Mouse (Mus musculus) C2C12 (cell line): ENCODE results near the gene Chd6. TPM values are rescaled to one million over a fixed set of nuclear protein-coding genes. Genes with fewer than 3 reads are reported as not detected.

ENCODE experiments used
- H3K27me3 ChIP-seq: one replicate; pipeline ENCODE4 v1.6.1; 2011; ENCODE audit not compliant: control insufficient read depth, insufficient read depth, insufficient read length
- H3K36me3 ChIP-seq: one replicate; pipeline ENCODE4 v1.6.1; 2011; ENCODE audit not compliant: control insufficient read depth, insufficient read depth
- H3K4me3 ChIP-seq: one replicate; pipeline ENCODE4 v1.5.1; 2011; ENCODE audit warnings: mild to moderate bottlenecking, control low read depth; ENCODE audit not compliant: poor library complexity, insufficient read depth, severe bottlenecking
- H3K79me2 ChIP-seq: one replicate; pipeline ENCODE4 v1.6.1; 2011; ENCODE audit not compliant: control insufficient read depth, insufficient read depth
- H3K79me3 ChIP-seq: one replicate; pipeline ENCODE4 v1.6.1; 2011; ENCODE audit warnings: low read depth, control low read depth
- H3ac ChIP-seq: one replicate; pipeline ENCODE3; 2011; ENCODE audit warnings: low read depth; ENCODE audit not compliant: control insufficient read depth, insufficient read length
- CEBPB ChIP-seq: IDR thresholded peaks from one replicate; pipeline ENCODE4 v1.6.1; 2011; ENCODE audit warnings: low read depth, mild to moderate bottlenecking, control low read depth, moderate library complexity
- CTCF ChIP-seq: IDR thresholded peaks from one replicate; pipeline ENCODE4 v1.5.1; 2011; ENCODE audit not compliant: control insufficient read depth, insufficient read depth, insufficient read length
- FOSL1 ChIP-seq: IDR thresholded peaks from one replicate; pipeline ENCODE4 v1.8.0; 2011; ENCODE audit warnings: mild to moderate bottlenecking, low read length; ENCODE audit not compliant: poor library complexity, insufficient read depth, severe bottlenecking
- MAX ChIP-seq: IDR thresholded peaks from one replicate; pipeline ENCODE4 v1.6.1; 2011; ENCODE audit warnings: mild to moderate bottlenecking, control low read depth
- MYOD1 ChIP-seq: IDR thresholded peaks from one replicate; pipeline ENCODE4 v1.6.1; 2011; ENCODE audit warnings: low read depth; ENCODE audit not compliant: control insufficient read depth, insufficient read length
- MYOG ChIP-seq: IDR thresholded peaks from one replicate; pipeline ENCODE4 v1.6.1; 2011; ENCODE audit not compliant: control insufficient read depth, insufficient read length; ENCODE audit errors: extremely low read depth
- USF1 ChIP-seq: IDR thresholded peaks from one replicate; pipeline ENCODE4 v1.6.1; 2011; ENCODE audit warnings: low read depth, mild to moderate bottlenecking, control low read depth, moderate library complexity
- polyA plus RNA-seq: library from polyadenylated mRNA; unstranded; fragments of >200 nt; fragmentation: generic; extraction: Trizol; gene quantifications from one replicate; pipeline ENCODE4 v1.2.1, GENCODE M21; 2012; ENCODE audit warnings: missing spikeins

The Chd6 gene
- polyA plus RNA-seq, 1 experiment = 3.9 TPM

- peaks cover 21% of the 10 kb centered on the region for H3K36me3 ChIP-seq
- H3K4me3 ChIP-seq = no peak overlapping the region
- H3K79me2 ChIP-seq = no peaks in the 10 kb centered on the region
- no peaks in the 10 kb centered on the region for H3K27me3 ChIP-seq
- TF ChIP-seq CTCF (no peak), MYOG (no peak), MAX (no peak), CEBPB (no peak), USF1 (no peak), MYOD1 (no peak), FOSL1 (no peak)
- H3K79me3 ChIP-seq = no peaks in the 10 kb centered on the region
- no peak overlapping the region for H3ac ChIP-seq
These were observed 76.5 kb downstream of the Chd6 start for GRCm38 (mm10) chr2:161032394-161032793.

- no peaks in the 10 kb centered on the region for H3K27me3 ChIP-seq
- no peak overlapping the region for H3K4me3 ChIP-seq
- H3K79me3 ChIP-seq = no peaks in the 10 kb centered on the region
- peaks cover 28% of the 10 kb centered on the region for H3K36me3 ChIP-seq
- no peaks in the 10 kb centered on the region for H3K79me2 ChIP-seq
- H3ac ChIP-seq = no peak overlapping the region
- TF ChIP-seq CEBPB (no peak), MYOD1 (no peak), MAX (no peak), USF1 (no peak)
These were observed 84.3 kb downstream of the Chd6 start for GRCm38 (mm10) chr2:161024606-161025005.

- TF ChIP-seq MYOG (no peak), MYOD1 (no peak), CTCF (no peak), MAX (no peak), USF1 (no peak), CEBPB (no peak), FOSL1 (no peak)
- no peaks in the 10 kb centered on the region for H3K27me3 ChIP-seq
- no peak overlapping the region for H3K4me3 ChIP-seq
- no peaks in the 10 kb centered on the region for H3K79me2 ChIP-seq
- H3K36me3 ChIP-seq = peaks cover 70% of the 10 kb centered on the region
- no peaks in the 10 kb centered on the region for H3K79me3 ChIP-seq
- H3ac ChIP-seq = no peak overlapping the region
These were observed 91.0 kb downstream of the Chd6 start for GRCm38 (mm10) chr2:161017913-161018312.

DNA sequence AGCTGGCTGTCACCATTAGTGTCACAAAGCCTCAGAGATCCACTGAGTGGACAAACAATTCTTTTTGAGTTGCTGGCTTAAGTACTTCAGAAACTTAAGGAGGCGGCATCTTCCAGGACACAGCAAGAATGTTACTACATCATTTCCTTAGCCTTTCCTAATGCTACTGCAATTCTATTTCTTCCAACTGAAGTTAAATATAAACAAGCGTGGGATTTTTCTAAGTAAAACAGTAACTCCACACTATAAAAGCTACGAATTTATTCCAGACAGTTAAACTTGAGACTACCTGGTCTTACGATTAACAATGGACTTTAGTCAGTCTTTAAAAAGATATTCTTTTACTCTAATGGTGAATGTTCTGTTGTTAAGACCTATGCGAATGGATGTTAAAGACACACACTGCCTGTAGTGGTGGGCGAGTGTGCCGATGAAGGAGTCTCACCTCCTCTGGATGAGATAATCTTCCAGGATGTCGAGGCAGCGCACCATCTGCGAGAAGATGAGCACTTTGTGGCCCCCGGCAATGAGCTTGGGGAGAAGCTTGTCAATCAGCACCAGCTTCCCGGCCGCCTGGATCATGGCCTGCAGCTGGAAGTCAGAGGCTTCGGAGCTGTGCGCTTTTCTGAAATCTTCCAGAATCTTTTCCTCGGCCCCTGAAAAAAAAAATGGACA lies 96.2 kb downstream of the Chd6 start:
- Histone ChIP-seq H3K27me3 (no peaks in the 10 kb centered on the region), H3K4me3 (no peak overlapping the region), H3ac (no peak overlapping the region), H3K79me2 (no peaks in the 10 kb centered on the region), H3K36me3 (peaks cover 81% of the 10 kb centered on the region), H3K79me3 (no peaks in the 10 kb centered on the region)
- TF ChIP-seq FOSL1 (no peak), MYOG (no peak), USF1 (no peak), MAX (no peak), CEBPB (no peak), MYOD1 (no peak), CTCF (no peak)

- H3K4me3 ChIP-seq = no peak overlapping the region
- H3K27me3 ChIP-seq = no peaks in the 10 kb centered on the region
- H3ac ChIP-seq = no peak overlapping the region
- H3K36me3 ChIP-seq = peaks cover 27% of the 10 kb centered on the region
- H3K79me3 ChIP-seq = no peaks in the 10 kb centered on the region
- H3K79me2 ChIP-seq = no peaks in the 10 kb centered on the region
- TF ChIP-seq MAX (no peak), USF1 (no peak), MYOD1 (no peak), CEBPB (no peak), CTCF (no peak), MYOG (no peak), FOSL1 (no peak)
These were observed 104.5 kb downstream of the Chd6 start for GRCm38 (mm10) chr2:161004338-161004737.
